Mouse (Mus musculus): ENCODE results near the gene Wfdc17. TPM values are rescaled to one million over a fixed set of nuclear protein-coding genes. Genes with fewer than 3 reads are reported as not detected.

The Wfdc17 gene
- polyA plus RNA-seq, 1 experiment: not detected

DNA sequence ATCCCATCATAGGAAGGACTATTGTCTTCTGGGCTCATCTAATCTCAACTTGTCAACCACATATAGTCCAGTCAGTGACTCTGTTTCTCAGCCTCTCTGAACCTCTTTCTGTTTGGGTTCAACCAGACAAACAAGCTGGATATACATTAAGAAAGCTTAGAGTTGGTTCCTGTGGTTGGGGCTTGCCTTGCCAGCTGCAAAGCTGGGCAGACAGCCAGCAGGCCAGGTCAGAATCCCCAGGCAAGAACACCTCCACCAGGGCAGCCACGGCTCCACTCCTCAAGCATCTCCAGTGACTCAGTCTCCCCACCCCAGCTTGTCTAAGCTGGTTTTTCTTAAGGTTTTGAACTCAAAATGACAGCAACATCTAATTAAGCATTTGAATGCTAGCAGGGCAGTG, 8.9 kb downstream of the Wfdc17 start:
- no peaks in the 10 kb centered on the region for H3K36me3 ChIP-seq (ENCODE audit: control insufficient read depth, insufficient read depth)
- no peaks in the 10 kb centered on the region for H3K79me2 ChIP-seq (ENCODE audit: control insufficient read depth, insufficient read depth)
- no peak for TF ChIP-seq CTCF (IDR thresholded peaks at IDR 0.05; ENCODE audit: control insufficient read depth, insufficient read depth, insufficient read length)
- no peak for TF ChIP-seq MYOD1 (IDR thresholded peaks at IDR 0.05; ENCODE audit: control insufficient read depth, insufficient read length, low read depth)
- TF ChIP-seq USF1 (IDR thresholded peaks at IDR 0.05; ENCODE audit: low read depth): no peak
- TF ChIP-seq FOSL1 (IDR thresholded peaks at IDR 0.05; ENCODE audit: insufficient read depth, low read length, poor library complexity, severe bottlenecking): no peak
- no peak for TF ChIP-seq MAX (IDR thresholded peaks at IDR 0.05)
- TF ChIP-seq CEBPB (IDR thresholded peaks at IDR 0.05; ENCODE audit: low read depth): no peak
- no peak for TF ChIP-seq MYOG (IDR thresholded peaks at IDR 0.05; ENCODE audit: control insufficient read depth, extremely low read depth, insufficient read length)
- peaks cover 4% of the 10 kb centered on the region for H3K27me3 ChIP-seq (ENCODE audit: control insufficient read depth, insufficient read depth, insufficient read length)
- H3ac ChIP-seq (ENCODE audit: control insufficient read depth, insufficient read length, low read depth): no peak overlapping the region
- H3K4me3 ChIP-seq (ENCODE audit: insufficient read depth, poor library complexity, severe bottlenecking): no peak overlapping the region
- H3K79me3 ChIP-seq (ENCODE audit: low read depth): no peaks in the 10 kb centered on the region

- no peak overlapping the region for H3K4me3 ChIP-seq (ENCODE audit: insufficient read depth, poor library complexity, severe bottlenecking)
- no peak for TF ChIP-seq MYOD1 (IDR thresholded peaks at IDR 0.05; ENCODE audit: control insufficient read depth, insufficient read length, low read depth)
- no peak for TF ChIP-seq MYOG (IDR thresholded peaks at IDR 0.05; ENCODE audit: control insufficient read depth, extremely low read depth, insufficient read length)
- no peak for TF ChIP-seq USF1 (IDR thresholded peaks at IDR 0.05; ENCODE audit: low read depth)
- TF ChIP-seq CTCF (IDR thresholded peaks at IDR 0.05; ENCODE audit: control insufficient read depth, insufficient read depth, insufficient read length): no peak
- TF ChIP-seq FOSL1 (IDR thresholded peaks at IDR 0.05; ENCODE audit: insufficient read depth, low read length, poor library complexity, severe bottlenecking): no peak
- no peak for TF ChIP-seq CEBPB (IDR thresholded peaks at IDR 0.05; ENCODE audit: low read depth)
- no peak for TF ChIP-seq MAX (IDR thresholded peaks at IDR 0.05)
- H3K27me3 ChIP-seq (ENCODE audit: control insufficient read depth, insufficient read depth, insufficient read length): peaks cover 4% of the 10 kb centered on the region
- H3ac ChIP-seq (ENCODE audit: control insufficient read depth, insufficient read length, low read depth): no peak overlapping the region
- H3K79me2 ChIP-seq (ENCODE audit: control insufficient read depth, insufficient read depth): no peaks in the 10 kb centered on the region
- H3K36me3 ChIP-seq (ENCODE audit: control insufficient read depth, insufficient read depth): no peaks in the 10 kb centered on the region
- no peaks in the 10 kb centered on the region for H3K79me3 ChIP-seq (ENCODE audit: low read depth)
These were observed 10.1 kb downstream of the Wfdc17 start for GRCm38 (mm10) chr11:83713925-83714324.

DNA sequence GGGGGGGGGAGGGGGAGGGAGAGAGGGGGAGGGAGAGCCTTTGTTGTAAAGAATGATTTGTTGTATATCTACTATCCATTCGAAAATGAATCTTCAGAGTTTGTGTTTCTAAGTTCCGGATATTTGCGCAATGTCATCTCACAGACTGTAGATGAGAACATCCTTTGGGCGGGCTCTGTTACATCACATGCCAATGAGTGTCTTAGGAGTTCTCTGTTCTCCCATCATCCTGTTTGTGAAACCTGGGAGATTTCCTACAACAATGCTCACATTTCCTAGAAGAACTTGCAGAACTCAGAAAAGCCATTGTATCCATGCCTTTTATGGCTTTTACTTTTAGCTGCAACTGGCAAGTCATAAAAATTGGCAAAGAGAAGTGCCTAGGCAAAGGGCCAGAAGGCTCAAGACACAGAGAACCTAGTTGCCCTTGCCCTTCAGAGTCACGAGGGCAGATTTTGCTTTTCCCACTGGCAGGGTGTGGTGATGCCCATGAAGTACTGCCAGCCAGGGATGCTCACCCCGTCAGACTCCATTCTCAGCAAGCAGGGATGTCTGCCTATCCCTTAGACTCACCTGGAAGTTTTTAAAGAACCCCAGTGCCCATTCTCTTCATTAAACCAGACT, 13.4 kb downstream of the Wfdc17 start:
- TF ChIP-seq MYOG (IDR thresholded peaks at IDR 0.05; ENCODE audit: control insufficient read depth, extremely low read depth, insufficient read length) (no peak), USF1 (IDR thresholded peaks at IDR 0.05; ENCODE audit: low read depth) (no peak), CEBPB (IDR thresholded peaks at IDR 0.05; ENCODE audit: low read depth) (peak; percentile 78)
- no peaks in the 10 kb centered on the region for H3K36me3 ChIP-seq (ENCODE audit: control insufficient read depth, insufficient read depth)
- H3K79me3 ChIP-seq (ENCODE audit: low read depth): no peaks in the 10 kb centered on the region
- no peak overlapping the region for H3ac ChIP-seq (ENCODE audit: control insufficient read depth, insufficient read length, low read depth)
- no peak overlapping the region for H3K4me3 ChIP-seq (ENCODE audit: insufficient read depth, poor library complexity, severe bottlenecking)
- no peaks in the 10 kb centered on the region for H3K27me3 ChIP-seq (ENCODE audit: control insufficient read depth, insufficient read depth, insufficient read length)
- no peaks in the 10 kb centered on the region for H3K79me2 ChIP-seq (ENCODE audit: control insufficient read depth, insufficient read depth)

DNA sequence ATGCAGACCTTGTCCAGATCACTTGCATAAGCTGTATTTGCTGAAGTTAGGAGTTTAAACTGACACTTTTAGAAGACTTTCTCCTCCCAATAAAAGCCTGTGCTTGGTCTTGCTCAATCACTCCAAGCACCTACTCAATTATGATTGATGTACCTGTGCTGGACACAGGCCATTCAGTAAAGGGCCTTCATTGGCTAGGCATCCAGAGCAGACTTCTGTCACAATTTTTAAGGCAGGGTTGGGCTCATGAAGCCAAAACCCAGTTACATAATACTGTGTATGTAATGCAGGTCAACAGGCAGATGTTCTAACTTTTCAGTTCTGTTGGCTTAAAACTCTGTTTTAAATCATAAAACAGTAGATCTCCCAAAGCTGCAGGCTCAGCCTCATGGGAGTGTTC, 17.0 kb downstream of the Wfdc17 start:
- Histone ChIP-seq H3K27me3 (ENCODE audit: control insufficient read depth, insufficient read depth, insufficient read length) (no peaks in the 10 kb centered on the region), H3K4me3 (ENCODE audit: insufficient read depth, poor library complexity, severe bottlenecking) (no peak overlapping the region), H3K79me3 (ENCODE audit: low read depth) (no peaks in the 10 kb centered on the region), H3ac (ENCODE audit: control insufficient read depth, insufficient read length, low read depth) (no peak overlapping the region), H3K79me2 (ENCODE audit: control insufficient read depth, insufficient read depth) (no peaks in the 10 kb centered on the region), H3K36me3 (ENCODE audit: control insufficient read depth, insufficient read depth) (no peaks in the 10 kb centered on the region)
- no peak for TF ChIP-seq CTCF (IDR thresholded peaks at IDR 0.05; ENCODE audit: control insufficient read depth, insufficient read depth, insufficient read length)
- no peak for TF ChIP-seq FOSL1 (IDR thresholded peaks at IDR 0.05; ENCODE audit: insufficient read depth, low read length, poor library complexity, severe bottlenecking)
- TF ChIP-seq USF1 (IDR thresholded peaks at IDR 0.05; ENCODE audit: low read depth): no peak
- no peak for TF ChIP-seq MYOD1 (IDR thresholded peaks at IDR 0.05; ENCODE audit: control insufficient read depth, insufficient read length, low read depth)
- no peak for TF ChIP-seq MAX (IDR thresholded peaks at IDR 0.05)
- no peak for TF ChIP-seq MYOG (IDR thresholded peaks at IDR 0.05; ENCODE audit: control insufficient read depth, extremely low read depth, insufficient read length)
- no peak for TF ChIP-seq CEBPB (IDR thresholded peaks at IDR 0.05; ENCODE audit: low read depth)

GRCm38 (mm10) chr11:83728757-83729432, 25.1 kb downstream of the Wfdc17 start:
- TF ChIP-seq CTCF (IDR thresholded peaks at IDR 0.05; ENCODE audit: control insufficient read depth, insufficient read depth, insufficient read length): no peak
- peak; percentile 48 for TF ChIP-seq FOSL1 (IDR thresholded peaks at IDR 0.05; ENCODE audit: insufficient read depth, low read length, poor library complexity, severe bottlenecking)
- no peak for TF ChIP-seq MYOD1 (IDR thresholded peaks at IDR 0.05; ENCODE audit: control insufficient read depth, insufficient read length, low read depth)
- H3K79me2 ChIP-seq (ENCODE audit: control insufficient read depth, insufficient read depth): no peaks in the 10 kb centered on the region
- H3ac ChIP-seq (ENCODE audit: control insufficient read depth, insufficient read length, low read depth): no peak overlapping the region
- H3K79me3 ChIP-seq (ENCODE audit: low read depth): no peaks in the 10 kb centered on the region
- H3K36me3 ChIP-seq (ENCODE audit: control insufficient read depth, insufficient read depth): no peaks in the 10 kb centered on the region
- no peak overlapping the region for H3K4me3 ChIP-seq (ENCODE audit: insufficient read depth, poor library complexity, severe bottlenecking)
- H3K27me3 ChIP-seq (ENCODE audit: control insufficient read depth, insufficient read depth, insufficient read length): no peaks in the 10 kb centered on the region

DNA sequence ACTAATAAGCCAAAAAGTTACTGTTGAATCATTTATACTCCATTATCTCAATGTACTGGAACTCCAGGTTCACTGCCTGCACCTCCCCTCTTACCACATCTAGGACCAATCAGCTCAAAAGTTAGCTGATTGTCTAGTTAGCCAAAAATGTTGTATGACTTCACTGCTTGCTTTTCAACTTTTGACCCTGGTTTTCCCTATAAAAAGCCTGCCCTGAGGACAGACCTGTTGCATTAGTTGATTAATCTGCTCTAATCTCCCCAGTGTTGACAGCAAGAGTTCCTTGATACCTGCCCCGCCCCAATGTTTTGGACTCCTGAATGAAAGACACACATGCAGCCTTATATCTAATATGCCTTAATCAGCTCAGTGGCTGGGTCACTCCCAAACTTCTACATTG, 27.3 kb downstream of the Wfdc17 start:
- Histone ChIP-seq H3K4me3 (ENCODE audit: insufficient read depth, poor library complexity, severe bottlenecking) (no peak overlapping the region), H3ac (ENCODE audit: control insufficient read depth, insufficient read length, low read depth) (no peak overlapping the region), H3K79me3 (ENCODE audit: low read depth) (no peaks in the 10 kb centered on the region), H3K79me2 (ENCODE audit: control insufficient read depth, insufficient read depth) (no peaks in the 10 kb centered on the region), H3K27me3 (ENCODE audit: control insufficient read depth, insufficient read depth, insufficient read length) (no peaks in the 10 kb centered on the region), H3K36me3 (ENCODE audit: control insufficient read depth, insufficient read depth) (no peaks in the 10 kb centered on the region)
- TF ChIP-seq CTCF (IDR thresholded peaks at IDR 0.05; ENCODE audit: control insufficient read depth, insufficient read depth, insufficient read length): no peak
- no peak for TF ChIP-seq MYOD1 (IDR thresholded peaks at IDR 0.05; ENCODE audit: control insufficient read depth, insufficient read length, low read depth)
- no peak for TF ChIP-seq USF1 (IDR thresholded peaks at IDR 0.05; ENCODE audit: low read depth)
